Mouse (Mus musculus): ENCODE results near the gene Ppp1r10. TPM values are rescaled to one million over a fixed set of nuclear protein-coding genes. Genes with fewer than 3 reads are reported as not detected.

The Ppp1r10 gene
- total and polyA plus RNA-seq, 2 experiments from 2014 or later = 11.2 to 20.2 TPM

DNA sequence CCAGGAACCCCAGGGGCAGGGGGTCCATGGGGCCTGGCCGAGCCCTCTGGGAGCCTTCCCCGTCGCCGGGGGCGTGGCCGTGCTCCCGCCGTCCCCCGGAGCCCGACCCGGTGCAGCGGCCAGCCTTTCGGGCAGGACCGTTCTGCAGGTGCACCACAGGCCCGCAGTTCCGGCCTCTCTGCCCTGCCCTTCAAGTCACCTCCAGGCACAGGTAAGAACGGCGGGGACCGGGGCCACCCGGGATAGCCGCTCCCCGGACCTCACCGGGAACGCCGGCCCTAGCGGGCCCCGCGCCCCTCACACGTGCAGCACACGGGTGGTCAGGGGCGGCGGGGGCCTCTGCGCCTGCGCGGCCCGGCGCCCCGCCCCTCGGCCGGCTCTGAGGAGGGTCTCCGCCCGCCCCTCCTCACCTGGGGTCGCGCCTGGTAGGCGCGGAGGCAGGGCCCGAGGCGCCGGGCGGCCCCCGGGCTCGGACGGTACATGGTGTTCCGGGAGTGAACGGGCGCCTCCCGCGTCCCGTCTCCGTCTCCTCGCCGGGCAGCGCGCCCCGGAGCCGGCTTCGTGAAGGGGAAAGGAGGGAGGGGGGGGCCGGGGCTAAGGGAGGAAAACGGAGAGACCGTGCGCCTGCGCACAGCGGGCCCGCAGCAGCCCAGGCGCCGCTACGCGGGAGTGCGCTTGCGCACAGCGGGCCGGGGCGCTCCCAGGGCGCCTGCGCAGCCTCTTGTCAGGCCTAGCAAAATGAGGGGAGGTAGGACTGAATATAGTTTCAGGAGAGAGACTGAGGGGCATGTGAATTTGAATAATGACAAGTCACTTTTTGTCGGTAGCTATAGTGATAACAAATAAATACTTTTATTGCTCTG lies 19.2 kb upstream of the Ppp1r10 start, which contains the start of gene 2310061I04Rik:
Gene 2310061I04Rik (minus strand): TSS at position 651 of the 863 bp plus-strand sequence.
- Histone ChIP-seq H3K27me3 (ENCODE audit: control insufficient read depth, insufficient read depth, low read length) (no peaks in the 10 kb centered on the region), H3K4me3 (ENCODE audit: low read depth, low read length) (peak within 1 kb of the TSS; percentile 89), H3K36me3 (replicated peaks; ENCODE audit: control insufficient read depth, insufficient read depth, low read length) (peaks cover 23% of the 10 kb centered on the region), H3K4me2 (ENCODE audit: low read depth, low read length) (peak within 1 kb of the TSS; percentile 90), H3K9me3 (replicated peaks; ENCODE audit: control insufficient read depth, low read length) (no peaks in the 10 kb centered on the region), H3K9ac (replicated peaks; ENCODE audit: low read depth, low read length) (peak within 1 kb of the TSS; percentile 82), H3K27ac (ENCODE audit: low read depth) (peak within 1 kb of the TSS; percentile 78), H3K4me1 (ENCODE audit: control insufficient read depth, insufficient read depth) (peaks cover 14% of the 10 kb centered on the region)
- TF ChIP-seq CTCF (IDR thresholded peaks at IDR 0.05; ENCODE audit: low read depth) (no peak), EP300 (IDR thresholded peaks at IDR 0.05; ENCODE audit: low read depth) (no peak)
- ATAC-seq (ENCODE audit: insufficient read depth, low read depth) (peak; percentile 93), DNase-seq (ENCODE audit: low spot score) (peak; percentile 94)
- under 1% methylated on average over 66 of the region's 86 CpGs for WGBS

DNA sequence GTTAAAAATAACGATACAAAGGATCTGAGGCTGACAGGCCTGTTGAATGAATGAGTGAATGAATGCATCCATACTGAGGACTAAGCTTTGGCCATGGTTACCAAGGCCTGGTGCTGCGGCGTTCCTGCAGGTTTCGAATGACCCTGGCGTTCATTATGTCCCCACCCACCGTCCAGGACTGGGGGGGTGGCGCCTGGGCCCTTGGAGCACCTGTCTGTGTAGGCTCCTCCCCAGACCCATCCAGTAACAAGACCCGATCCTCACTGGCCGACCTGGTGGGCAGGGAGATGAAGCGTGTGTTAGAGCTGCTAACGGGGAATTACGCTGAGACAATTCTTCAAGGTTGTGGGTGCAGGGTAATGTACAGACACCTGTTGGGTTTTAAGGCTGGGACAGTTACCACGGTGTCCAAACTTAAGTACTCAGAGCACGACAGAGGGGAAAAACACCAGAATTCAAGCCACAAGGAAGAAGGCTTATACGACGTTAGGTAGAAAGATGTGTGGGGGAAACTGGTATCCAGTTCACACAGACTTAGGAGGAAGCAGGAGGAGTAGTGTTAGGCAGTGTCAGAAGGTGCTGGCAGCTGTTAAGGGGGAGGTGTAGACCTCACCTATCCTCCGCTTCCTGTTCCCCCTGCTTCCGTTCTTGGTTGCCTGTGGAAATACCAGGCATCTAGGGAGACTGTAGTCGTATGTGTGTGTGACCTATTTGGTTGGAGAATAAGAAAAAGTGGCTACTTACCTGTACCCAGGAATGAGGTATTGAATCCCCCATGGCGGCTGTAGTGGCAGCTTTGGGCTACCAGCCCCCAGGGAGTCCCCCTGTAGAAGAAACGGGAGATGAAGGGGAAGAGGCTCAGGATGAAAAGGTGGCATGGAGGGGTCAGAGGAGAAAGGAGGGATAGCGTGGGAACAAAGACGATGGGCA lies 18.3 kb upstream of the Ppp1r10 start:
- no peaks in the 10 kb centered on the region for H3K9me3 ChIP-seq (replicated peaks; ENCODE audit: control insufficient read depth, low read length)
- peak overlapping the region; percentile 90 for H3K4me2 ChIP-seq (ENCODE audit: low read depth, low read length)
- peak overlapping the region; percentile 89 for H3K4me3 ChIP-seq (ENCODE audit: low read depth, low read length)
- 40% methylated on average over 23 of the region's 23 CpGs for WGBS
- TF ChIP-seq EP300 (IDR thresholded peaks at IDR 0.05; ENCODE audit: low read depth) (no peak), CTCF (IDR thresholded peaks at IDR 0.05; ENCODE audit: low read depth) (no peak)
- H3K36me3 ChIP-seq (replicated peaks; ENCODE audit: control insufficient read depth, insufficient read depth, low read length) = peaks cover 17% of the 10 kb centered on the region
- peaks cover 18% of the 10 kb centered on the region for H3K4me1 ChIP-seq (ENCODE audit: control insufficient read depth, insufficient read depth)
- DNase-seq (ENCODE audit: low spot score) (no peak), ATAC-seq (ENCODE audit: insufficient read depth, low read depth) (no peak)
- 0 out of 2 replicates have a peak overlapping the region, but pooled peaks have one; percentile 34 for H3K9ac ChIP-seq (replicated peaks; ENCODE audit: low read depth, low read length)
- H3K27ac ChIP-seq (ENCODE audit: low read depth) = peak overlapping the region; percentile 27
- H3K27me3 ChIP-seq (ENCODE audit: control insufficient read depth, insufficient read depth, low read length) = no peaks in the 10 kb centered on the region

DNA sequence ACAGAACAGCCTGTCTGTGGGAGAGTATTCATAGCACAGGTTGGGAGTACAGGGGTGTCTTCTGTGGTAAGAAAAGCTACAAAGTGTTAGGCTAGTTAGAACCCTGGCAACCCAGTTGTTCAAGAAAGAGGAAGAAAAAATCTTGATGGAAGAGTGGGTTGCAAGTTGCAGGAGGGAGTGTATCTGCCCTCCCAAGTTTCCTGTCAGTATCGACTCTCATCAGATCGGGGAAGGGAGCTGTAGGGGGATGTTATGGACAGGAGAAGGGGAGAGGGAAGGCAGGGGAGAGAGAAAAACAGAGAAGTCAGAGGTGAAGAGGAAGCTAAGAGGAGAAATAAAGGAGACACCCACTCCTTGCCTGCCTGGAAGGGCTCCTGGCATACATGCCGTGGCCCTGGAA lies 15.6 kb upstream of the Ppp1r10 start:
- Histone ChIP-seq H3K9ac (replicated peaks; ENCODE audit: low read depth, low read length) (no peak overlapping the region), H3K4me2 (ENCODE audit: low read depth, low read length) (no peak overlapping the region), H3K27me3 (ENCODE audit: control insufficient read depth, insufficient read depth, low read length) (no peaks in the 10 kb centered on the region), H3K27ac (ENCODE audit: low read depth) (no peak overlapping the region), H3K9me3 (replicated peaks; ENCODE audit: control insufficient read depth, low read length) (no peaks in the 10 kb centered on the region), H3K4me1 (ENCODE audit: control insufficient read depth, insufficient read depth) (peaks cover 26% of the 10 kb centered on the region), H3K36me3 (replicated peaks; ENCODE audit: control insufficient read depth, insufficient read depth, low read length) (no peaks in the 10 kb centered on the region; the same call in 1 of the 2 replicates), H3K4me3 (ENCODE audit: low read depth, low read length) (no peak overlapping the region)
- ATAC-seq (ENCODE audit: insufficient read depth, low read depth) (no peak), DNase-seq (ENCODE audit: low spot score) (no peak)
- no peak for TF ChIP-seq CTCF (IDR thresholded peaks at IDR 0.05; ENCODE audit: low read depth)
- TF ChIP-seq EP300 (IDR thresholded peaks at IDR 0.05; ENCODE audit: low read depth) = no peak
- WGBS = 76% methylated on average over 3 of the region's 3 CpGs

DNA sequence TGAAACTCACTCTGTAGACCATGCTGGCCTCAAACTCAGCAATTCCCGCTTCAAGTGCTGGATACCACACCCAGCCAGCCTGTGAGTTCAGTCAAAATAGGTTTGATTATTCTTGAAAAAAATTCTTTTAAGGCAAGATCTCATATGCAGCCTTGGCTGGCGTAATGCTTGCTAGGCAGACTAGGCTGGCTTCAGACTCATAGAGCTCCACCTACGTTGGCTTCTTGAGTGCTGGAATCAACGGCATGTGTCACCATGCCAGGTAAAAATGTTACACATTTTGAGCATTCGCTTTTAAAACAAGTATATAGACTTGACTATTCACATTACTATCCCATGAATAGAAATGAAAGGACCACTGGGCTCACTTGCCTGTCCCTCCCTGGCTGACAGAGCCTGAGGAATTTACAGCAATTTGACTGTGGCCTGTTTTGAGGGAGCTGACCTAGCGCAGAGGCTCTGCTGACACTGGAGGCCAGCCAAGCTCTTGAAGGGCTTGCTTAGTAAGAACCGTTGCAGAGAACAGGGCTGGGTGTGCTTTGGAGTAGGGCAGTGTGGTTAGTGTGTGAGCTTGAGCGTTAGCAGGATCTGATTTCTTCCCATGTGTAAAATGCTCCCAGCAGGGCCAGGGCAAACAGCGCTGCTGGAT lies 12.8 kb upstream of the Ppp1r10 start:
- no peak overlapping the region for H3K4me3 ChIP-seq (ENCODE audit: low read depth, low read length)
- peaks cover 16% of the 10 kb centered on the region for H3K36me3 ChIP-seq (replicated peaks; ENCODE audit: control insufficient read depth, insufficient read depth, low read length)
- DNase-seq (ENCODE audit: low spot score) (peak; percentile 87), ATAC-seq (ENCODE audit: insufficient read depth, low read depth) (peak; percentile 90)
- TF ChIP-seq EP300 (IDR thresholded peaks at IDR 0.05; ENCODE audit: low read depth) (no peak), CTCF (IDR thresholded peaks at IDR 0.05; ENCODE audit: low read depth) (no peak)
- H3K4me2 ChIP-seq (ENCODE audit: low read depth, low read length) = no peak overlapping the region
- peaks cover 14% of the 10 kb centered on the region for H3K4me1 ChIP-seq (ENCODE audit: control insufficient read depth, insufficient read depth)
- H3K9me3 ChIP-seq (replicated peaks; ENCODE audit: control insufficient read depth, low read length) = no peaks in the 10 kb centered on the region
- 48% methylated on average over 9 of the region's 9 CpGs for WGBS
- no peaks in the 10 kb centered on the region for H3K27me3 ChIP-seq (ENCODE audit: control insufficient read depth, insufficient read depth, low read length)
- H3K27ac ChIP-seq (ENCODE audit: low read depth) = peak overlapping the region; percentile 81
- H3K9ac ChIP-seq (replicated peaks; ENCODE audit: low read depth, low read length) = no peak overlapping the region

DNA sequence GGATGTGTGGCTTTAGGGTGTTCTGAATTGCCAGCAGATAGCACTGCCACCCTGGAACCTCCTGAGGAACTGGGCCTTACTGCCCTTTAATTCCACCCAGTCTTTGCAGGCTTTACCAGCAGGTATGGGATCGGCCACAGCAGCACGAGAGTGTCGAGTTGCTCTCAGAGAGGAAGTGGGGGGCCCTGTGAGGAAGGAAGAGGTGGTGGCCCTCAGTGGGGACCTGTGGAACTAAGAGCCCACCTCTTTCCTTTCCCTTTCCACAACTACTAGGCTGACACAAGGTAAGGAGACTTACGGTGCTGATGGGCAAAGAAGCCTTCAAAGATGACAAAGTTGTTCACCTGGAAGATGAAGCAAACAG lies 12.3 kb upstream of the Ppp1r10 start:
- ATAC-seq (ENCODE audit: insufficient read depth, low read depth) = 0 out of 2 replicates have a peak, but pooled peaks have one; percentile 5
- peaks cover 18% of the 10 kb centered on the region for H3K36me3 ChIP-seq (replicated peaks; ENCODE audit: control insufficient read depth, insufficient read depth, low read length)
- H3K27me3 ChIP-seq (ENCODE audit: control insufficient read depth, insufficient read depth, low read length) = no peaks in the 10 kb centered on the region
- H3K4me1 ChIP-seq (ENCODE audit: control insufficient read depth, insufficient read depth) = peaks cover 15% of the 10 kb centered on the region
- H3K4me2 ChIP-seq (ENCODE audit: low read depth, low read length) = no peak overlapping the region
- H3K9me3 ChIP-seq (replicated peaks; ENCODE audit: control insufficient read depth, low read length) = no peaks in the 10 kb centered on the region
- no peak for TF ChIP-seq EP300 (IDR thresholded peaks at IDR 0.05; ENCODE audit: low read depth)
- no peak for TF ChIP-seq CTCF (IDR thresholded peaks at IDR 0.05; ENCODE audit: low read depth)
- H3K27ac ChIP-seq (ENCODE audit: low read depth) = peak overlapping the region; percentile 81
- no peak overlapping the region; the same call in 1 of the 2 replicates for H3K9ac ChIP-seq (replicated peaks; ENCODE audit: low read depth, low read length)
- 42% methylated on average over 4 of the region's 4 CpGs for WGBS
- no peak for DNase-seq (ENCODE audit: low spot score)
- no peak overlapping the region for H3K4me3 ChIP-seq (ENCODE audit: low read depth, low read length)

Measured in heart, postnatal 0 days (tissue).